Comparison of ENCODE assay signal across 8 mouse cellular contexts in the genomic region with DNA sequence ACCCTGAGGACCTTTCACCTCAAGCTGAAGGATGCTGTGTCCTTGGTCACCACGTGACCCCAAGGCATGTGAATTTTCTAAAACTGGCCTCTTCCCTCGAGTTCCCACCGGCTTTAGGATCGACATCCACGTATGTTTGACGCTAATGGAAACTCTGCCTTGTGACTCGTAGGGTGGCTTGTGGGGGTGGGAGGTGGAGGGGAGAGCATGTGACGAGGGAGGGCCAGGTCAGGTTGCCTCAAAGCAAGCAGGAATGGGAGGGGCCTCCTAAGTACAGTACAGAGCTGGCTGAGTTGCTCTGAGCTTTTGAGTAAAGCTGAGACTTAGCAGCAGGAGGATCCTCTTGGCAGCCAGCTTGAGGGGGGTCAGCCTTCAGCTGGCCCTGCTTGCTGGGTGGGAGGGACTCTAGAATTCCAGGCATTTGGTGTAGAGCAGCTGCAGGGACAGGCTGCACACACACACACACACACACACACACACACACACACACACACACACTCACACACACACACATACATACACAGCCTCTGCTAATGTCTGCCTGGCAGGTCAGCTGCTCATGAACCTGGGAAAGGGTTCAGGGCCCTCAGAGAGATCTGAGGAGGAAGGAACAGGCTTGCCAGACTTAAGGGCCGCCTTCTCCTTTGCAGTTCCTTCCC.
DNase-seq lines count a peak whose midpoint lies in the region; ATAC-seq and TF ChIP-seq lines count a peak whose summit lies in the region.

No protein-coding gene starts in this region.

- no peak overlapping the region for H3K4me2 ChIP-seq in heart, embryonic 11.5 days
- H3K4me2 ChIP-seq in hindbrain, embryonic 14.5 days (replicated peaks): no peak overlapping the region
- no peak overlapping the region for H3K4me2 ChIP-seq in limb, embryonic 14.5 days (replicated peaks; ENCODE audit: low read depth, low read length, severe bottlenecking)

- H3K4me1 ChIP-seq in heart, embryonic 11.5 days (ENCODE audit: control insufficient read depth, insufficient read depth, low read length): peaks cover 18% of the 10 kb centered on the region
- peaks cover 17% of the 10 kb centered on the region; the same call in 1 of the 2 replicates for H3K4me1 ChIP-seq in hindbrain, embryonic 14.5 days (replicated peaks; ENCODE audit: control insufficient read depth, insufficient read depth, low read length)
- peaks cover 24% of the 10 kb centered on the region for H3K4me1 ChIP-seq in limb, embryonic 14.5 days (ENCODE audit: control insufficient read depth, insufficient read depth, low read length)

- DNase-seq in heart, adult 8-10 months (ENCODE audit: low spot score): no peak
- DNase-seq in embryo, embryonic 11 days: peak; percentile 70
- peak; percentile 60 for DNase-seq in hindbrain, embryonic 14.5 days (ENCODE audit: low spot score)
- DNase-seq in limb, embryonic 14.5 days (ENCODE audit: low spot score): peak; percentile 93
- DNase-seq in retina, postnatal 1 day: peak; percentile 83
- no peak for DNase-seq in thymus, postnatal 10 days (ENCODE audit: low spot score in 2 of 2)
- no peak for DNase-seq in frontal cortex, postnatal 14 days (ENCODE audit: low spot score in 2 of 2)

- H3K4me3 ChIP-seq in heart, embryonic 11.5 days (ENCODE audit: low read depth, low read length): no peak overlapping the region
- H3K4me3 ChIP-seq in hindbrain, embryonic 14.5 days (replicated peaks; ENCODE audit: low read length): no peak overlapping the region
- no peak overlapping the region for H3K4me3 ChIP-seq in limb, embryonic 14.5 days (replicated peaks; ENCODE audit: low read length)

- peak overlapping the region; percentile 43; the same call in 1 of the 2 replicates for H3K9ac ChIP-seq in heart, embryonic 11.5 days (ENCODE audit: low read depth, low read length)
- H3K9ac ChIP-seq in hindbrain, embryonic 14.5 days: no peak overlapping the region
- H3K9ac ChIP-seq in limb, embryonic 14.5 days (ENCODE audit: low read depth, low read length, severe bottlenecking): 0 out of 2 replicates have a peak overlapping the region, but pooled peaks have one; percentile 6

- peak; percentile 66; the same call in 1 of the 2 replicates for ATAC-seq in heart, embryonic 11.5 days (replicated peaks; ENCODE audit: insufficient number of reproducible peaks, low FRiP score, low TSS enrichment)
- ATAC-seq in hindbrain, embryonic 14.5 days (ENCODE audit: low FRiP score): 0 out of 2 replicates have a peak, but pooled peaks have one; percentile 40
- peak; percentile 93 for ATAC-seq in limb, embryonic 14.5 days (ENCODE audit: low FRiP score, low read depth)

- H3K36me3 ChIP-seq in heart, embryonic 11.5 days (ENCODE audit: control insufficient read depth, insufficient read depth, low read length): no peaks in the 10 kb centered on the region
- H3K36me3 ChIP-seq in hindbrain, embryonic 14.5 days (replicated peaks; ENCODE audit: control insufficient read depth, insufficient read depth): no peaks in the 10 kb centered on the region
- no peaks in the 10 kb centered on the region for H3K36me3 ChIP-seq in limb, embryonic 14.5 days (ENCODE audit: control insufficient read depth, insufficient read depth, low read length)

- H3K9me3 ChIP-seq in heart, embryonic 11.5 days (replicated peaks; ENCODE audit: control insufficient read depth, low read length): no peaks in the 10 kb centered on the region
- no peaks in the 10 kb centered on the region for H3K9me3 ChIP-seq in hindbrain, embryonic 14.5 days (ENCODE audit: control insufficient read depth, low read length)
- H3K9me3 ChIP-seq in limb, embryonic 14.5 days (ENCODE audit: control insufficient read depth, low read length): no peaks in the 10 kb centered on the region

- H3K27me3 ChIP-seq in heart, embryonic 11.5 days (ENCODE audit: control insufficient read depth, insufficient read depth, low read length): no peaks in the 10 kb centered on the region
- H3K27me3 ChIP-seq in hindbrain, embryonic 14.5 days (ENCODE audit: control insufficient read depth, insufficient read depth, low read length): no peaks in the 10 kb centered on the region
- no peaks in the 10 kb centered on the region for H3K27me3 ChIP-seq in limb, embryonic 14.5 days (ENCODE audit: control insufficient read depth, insufficient read depth, low read length)

- H3K27ac ChIP-seq in heart, embryonic 11.5 days (ENCODE audit: low read depth, low read length): peak overlapping the region; percentile 50; the same call in 1 of the 2 replicates
- H3K27ac ChIP-seq in hindbrain, embryonic 14.5 days: peak overlapping the region; percentile 32; the same call in 1 of the 2 replicates
- H3K27ac ChIP-seq in limb, embryonic 14.5 days (replicated peaks; ENCODE audit: low read depth, low read length): peak overlapping the region; percentile 70

- 35% methylated on average over 9 of the region's 9 CpGs for WGBS in heart, embryonic 11.5 days (ENCODE audit: insufficient replicate concordance)
- 57% methylated on average over 9 of the region's 9 CpGs for WGBS in hindbrain, embryonic 14.5 days
- WGBS in limb, embryonic 14.5 days: 24% methylated on average over 9 of the region's 9 CpGs

- no peak for TF ChIP-seq POLR2A in limb, embryonic 14.5 days (IDR thresholded peaks at IDR 0.05; ENCODE audit: borderline replicate concordance, extremely low read depth, insufficient read depth, insufficient read length)

Comparison
In these comparisons a context has a peak if more than half of its experiments do, and no peak if none do; other contexts are left out.
1. ATAC-seq: peak in every context shown above with its lines; median percentile 93 in limb, embryonic 14.5 days; 66 in heart, embryonic 11.5 days; 40 in hindbrain, embryonic 14.5 days.
2. DNase-seq: peak in embryo, embryonic 11 days (single experiment), hindbrain, embryonic 14.5 days (single experiment), limb, embryonic 14.5 days (single experiment) and retina, postnatal 1 day (single experiment); none in heart, adult 8-10 months (single experiment), thymus, postnatal 10 days (0 of 2) and frontal cortex, postnatal 14 days (0 of 2).
3. Peak in every context shown above with its lines, with median percentiles within 50 percentile points of each other: H3K27ac ChIP-seq.